9 mouse cellular contexts compared by ENCODE assay signal in genomic region chr8:57530666-57531349, GRCm38 (mm10). TPM values are rescaled to one million over a fixed set of nuclear protein-coding genes. Genes with fewer than 3 reads are reported as not detected.
DNase-seq lines count a peak whose midpoint lies in the region; ATAC-seq and TF ChIP-seq lines count a peak whose summit lies in the region.
"Had no signal": no experiment of that assay in that cellular context is flagged by ENCODE, and none has a peak within 500 bp of the region (broad histone marks: within the 10 kb centered on the region; RNA-seq: fewer than 3 reads in every experiment).

No protein-coding gene starts in this region.

- 31% methylated on average over 15 of the region's 15 CpGs for WGBS in embryonic facial prominence, embryonic 11.5 days
- WGBS in heart, adult 2 months, result 9% methylated on average over 15 of the region's 15 CpGs
- WGBS in kidney, adult 2 months, result 13% methylated on average over 15 of the region's 15 CpGs
- 8% methylated on average over 15 of the region's 15 CpGs for WGBS in liver, adult 2 months

- no peak overlapping the region for H3K27ac ChIP-seq in embryonic facial prominence, embryonic 11.5 days (replicated peaks; ENCODE audit: low read depth, low read length)
- peak overlapping the region; percentile 80 for H3K27ac ChIP-seq in heart, adult 2 months
- peak overlapping the region; percentile 77 for H3K27ac ChIP-seq in kidney, adult 2 months (ENCODE audit: insufficient read depth, low read depth, low read length)
- peak overlapping the region; percentile 52 for H3K27ac ChIP-seq in liver, adult 2 months (replicated peaks; ENCODE audit: insufficient read depth, low read depth, low read length)

- no peak overlapping the region for H3ac ChIP-seq in C2C12 (ENCODE audit: control insufficient read depth, insufficient read length, low read depth)

- H3K27me3 ChIP-seq in C2C12 (ENCODE audit: control insufficient read depth, insufficient read depth, insufficient read length), result no peaks in the 10 kb centered on the region
- no peaks in the 10 kb centered on the region for H3K27me3 ChIP-seq in embryonic facial prominence, embryonic 11.5 days (ENCODE audit: control insufficient read depth, insufficient read depth, low read length)
- no peaks in the 10 kb centered on the region for H3K27me3 ChIP-seq in heart, adult 2 months (ENCODE audit: control insufficient read depth, insufficient read depth, low read length)
- no peaks in the 10 kb centered on the region for H3K27me3 ChIP-seq in kidney, adult 2 months (replicated peaks; ENCODE audit: control insufficient read depth, insufficient read depth, low read length)
- H3K27me3 ChIP-seq in liver, adult 2 months (ENCODE audit: control insufficient read depth, insufficient read depth, low read length), result no peaks in the 10 kb centered on the region

- H3K36me3 ChIP-seq in C2C12 (ENCODE audit: control insufficient read depth, insufficient read depth), result peaks cover 9% of the 10 kb centered on the region
- no peaks in the 10 kb centered on the region for H3K36me3 ChIP-seq in embryonic facial prominence, embryonic 11.5 days (replicated peaks; ENCODE audit: control insufficient read depth, insufficient read depth, low read depth, low read length)
- no peaks in the 10 kb centered on the region for H3K36me3 ChIP-seq in heart, adult 2 months (ENCODE audit: control insufficient read depth, insufficient read depth, low read length)
- H3K36me3 ChIP-seq in kidney, adult 2 months (ENCODE audit: control insufficient read depth, insufficient read depth, low read length), result no peaks in the 10 kb centered on the region
- H3K36me3 ChIP-seq in liver, adult 2 months (ENCODE audit: control insufficient read depth, insufficient read depth, low read length), result no peaks in the 10 kb centered on the region

- peak; percentile 32 for TF ChIP-seq CTCF in C2C12 (IDR thresholded peaks at IDR 0.05; ENCODE audit: control insufficient read depth, insufficient read depth, insufficient read length)
- TF ChIP-seq CTCF in heart, adult 2 months (IDR thresholded peaks at IDR 0.05), result peak; percentile 86
- peak; percentile 87 for TF ChIP-seq CTCF in kidney, adult 2 months (conservative IDR thresholded peaks at IDR 0.05; ENCODE audit: insufficient read depth, insufficient read length, low read depth, low read length)
- TF ChIP-seq CTCF in liver, adult 2 months (IDR thresholded peaks at IDR 0.05; ENCODE audit: low read depth, low read length), result peak; percentile 69

- peak; percentile 73 for TF ChIP-seq EP300 in heart, adult 2 months (IDR thresholded peaks at IDR 0.05; ENCODE audit: insufficient read depth, low read depth, low read length)

- ATAC-seq in embryonic facial prominence, embryonic 11.5 days (replicated peaks; ENCODE audit: insufficient number of reproducible peaks, low FRiP score, low TSS enrichment, low read depth), result no peak
- ATAC-seq in monocyte, adult 5-6 weeks (replicated peaks; ENCODE audit: insufficient number of reproducible peaks, low FRiP score, low TSS enrichment, poor library complexity, severe bottlenecking), result peak; percentile 86

- H3K4me1 ChIP-seq in embryonic facial prominence, embryonic 11.5 days (ENCODE audit: control insufficient read depth, insufficient read depth, low read length), result no peaks in the 10 kb centered on the region
- H3K4me1 ChIP-seq in heart, adult 2 months (ENCODE audit: control insufficient read depth, insufficient read depth, low read length), result peaks cover 3% of the 10 kb centered on the region
- H3K4me1 ChIP-seq in kidney, adult 2 months (ENCODE audit: control insufficient read depth, insufficient read depth, low read length), result no peaks in the 10 kb centered on the region; the same call in 1 of the 2 replicates
- peaks cover 2% of the 10 kb centered on the region; the same call in 1 of the 2 replicates for H3K4me1 ChIP-seq in liver, adult 2 months (ENCODE audit: control insufficient read depth, insufficient read depth, low read length)

- TF ChIP-seq POLR2A in heart, adult 2 months (IDR thresholded peaks at IDR 0.05; ENCODE audit: insufficient read depth, low read depth, low read length), result peak; percentile 58
- TF ChIP-seq POLR2A in kidney, adult 2 months (IDR thresholded peaks at IDR 0.05; ENCODE audit: low read depth, low read length), result no peak
- no peak for TF ChIP-seq POLR2A in liver, adult 2 months (IDR thresholded peaks at IDR 0.05; ENCODE audit: extremely low read depth, insufficient read depth, low read length)

- DNase-seq in adrenal gland, postnatal 36 days, result peak; percentile 85 to 88
- DNase-seq in embryonic facial prominence, embryonic 11.5 days (ENCODE audit: low spot score), result peak; percentile 83
- peak; percentile 85 to 88 for DNase-seq in heart, adult 2 months
- peak; percentile 93 for DNase-seq in kidney, adult 2 months
- DNase-seq in liver, adult 2 months (ENCODE audit: extremely low read depth, low read depth, low spot score), result peak; percentile 84
- peak; percentile 71 to 80 for DNase-seq in spleen, postnatal 36 days (ENCODE audit: low spot score in 2 of 2)

- H3K4me3 ChIP-seq in C2C12 (ENCODE audit: insufficient read depth, poor library complexity, severe bottlenecking), result no peak overlapping the region
- H3K4me3 ChIP-seq in embryonic facial prominence, embryonic 11.5 days (ENCODE audit: low read depth, low read length), result no peak overlapping the region
- peak overlapping the region; percentile 50 for H3K4me3 ChIP-seq in heart, adult 2 months
- H3K4me3 ChIP-seq in kidney, adult 2 months (ENCODE audit: insufficient read depth, low read depth, low read length), result peak overlapping the region; percentile 35
- peak overlapping the region; percentile 38 for H3K4me3 ChIP-seq in liver, adult 2 months (ENCODE audit: insufficient read depth, low read depth, low read length)
- H3K4me3 ChIP-seq: erythroblast, embryonic 14.5 days had no signal

- no peaks in the 10 kb centered on the region for H3K79me3 ChIP-seq in C2C12 (ENCODE audit: low read depth)

- H3K79me2 ChIP-seq in C2C12 (ENCODE audit: control insufficient read depth, insufficient read depth), result no peaks in the 10 kb centered on the region
- no peaks in the 10 kb centered on the region for H3K79me2 ChIP-seq in heart, adult 2 months (replicated peaks; ENCODE audit: control insufficient read depth, insufficient read depth, low read length)
- H3K79me2 ChIP-seq in liver, adult 2 months (ENCODE audit: control insufficient read depth, insufficient read depth, low read length), result no peaks in the 10 kb centered on the region

- intact Hi-C loops in heart, adult 2 months (cut with DNase I), result loop anchor here (1.0 to 2.0 kb wide), 2 partner anchors 102 to 178 kb away; no protein-coding TSS in a partner anchor

- H3K9me3 ChIP-seq in embryonic facial prominence, embryonic 11.5 days (replicated peaks; ENCODE audit: control insufficient read depth, low read length), result no peaks in the 10 kb centered on the region

- H3K4me2 ChIP-seq in embryonic facial prominence, embryonic 11.5 days (ENCODE audit: low read depth, low read length), result no peak overlapping the region

- no peak overlapping the region for H3K9ac ChIP-seq in embryonic facial prominence, embryonic 11.5 days (replicated peaks; ENCODE audit: low read length)
- H3K9ac ChIP-seq in heart, adult 2 months (ENCODE audit: low read depth, low read length), result peak overlapping the region; percentile 6
- peak overlapping the region; percentile 28; the same call in 1 of the 2 replicates for H3K9ac ChIP-seq in liver, adult 2 months (ENCODE audit: low read depth, low read length)

TF ChIP-seq in C2C12, 6 proteins besides CTCF, POLR2A, EP300 and RAD21:
- TF ChIP-seq CEBPB (IDR thresholded peaks at IDR 0.05; ENCODE audit: low read depth), result no peak
- TF ChIP-seq FOSL1 (IDR thresholded peaks at IDR 0.05; ENCODE audit: insufficient read depth, low read length, poor library complexity, severe bottlenecking), result no peak
- TF ChIP-seq MYOG (IDR thresholded peaks at IDR 0.05; ENCODE audit: control insufficient read depth, extremely low read depth, insufficient read length), result no peak
- no peak for TF ChIP-seq MAX (IDR thresholded peaks at IDR 0.05)
- TF ChIP-seq MYOD1 (IDR thresholded peaks at IDR 0.05; ENCODE audit: control insufficient read depth, insufficient read length, low read depth), result no peak
- no peak for TF ChIP-seq USF1 (IDR thresholded peaks at IDR 0.05; ENCODE audit: low read depth)

RNA-seq across cellular contexts. Expression of gene Hmgb2, which starts 19.1 kb away (rescaled TPM):
- polyA plus RNA-seq in C2C12 (2012; fragmentation: generic; extraction: Trizol), result 87.2 TPM
- 10 to 100 TPM; 15.0 to 24.7 TPM for total RNA-seq in adrenal gland, postnatal 36 days (2021)
- 509 and 581 TPM in 2 replicates for polyA plus RNA-seq in embryonic facial prominence, embryonic 11.5 days (2014; fragmentation: Nextera tagmentation; extraction: Ambion mirVana)
- total RNA-seq in heart, adult 2 months (2021), result 1 to 10 TPM; 9.1 to 9.2 TPM
- 1.1 and 1.7 TPM in 2 replicates for polyA plus RNA-seq in heart, adult 2 months (2012; rRNA removed)
- 4.2 and 6.8 TPM in 2 replicates for polyA plus RNA-seq in kidney, adult 2 months (2012; rRNA removed)
- 2.6 and 3.1 TPM in 2 replicates for total RNA-seq in liver, adult 2 months (2014; rRNA removed)
- 0.52 and 0.65 TPM in 2 replicates for polyA plus RNA-seq in liver, adult 2 months (2012; rRNA removed)
- 134 to 175 TPM (median 154 TPM) in 3 replicates for total RNA-seq in monocyte, adult 5-6 weeks (2017)

RNA-seq across cellular contexts. Expression of gene Sap30, which starts 43.1 kb away (rescaled TPM):
- 20.5 TPM for polyA plus RNA-seq in C2C12 (2012; fragmentation: generic; extraction: Trizol)
- 10 to 100 TPM; 11.2 to 12.4 TPM for total RNA-seq in adrenal gland, postnatal 36 days (2021)
- polyA plus RNA-seq in embryonic facial prominence, embryonic 11.5 days (2014; fragmentation: Nextera tagmentation; extraction: Ambion mirVana), result 85.6 and 94.5 TPM in 2 replicates
- 10 to 100 TPM; 11.6 to 13.8 TPM for total RNA-seq in heart, adult 2 months (2021)
- 5.1 and 6.9 TPM in 2 replicates for polyA plus RNA-seq in heart, adult 2 months (2012; rRNA removed)
- 26.6 and 35.1 TPM in 2 replicates for polyA plus RNA-seq in kidney, adult 2 months (2012; rRNA removed)
- 4.2 and 5.6 TPM in 2 replicates for total RNA-seq in liver, adult 2 months (2014; rRNA removed)
- 3.5 TPM in 2 replicates for polyA plus RNA-seq in liver, adult 2 months (2012; rRNA removed)
- total RNA-seq in monocyte, adult 5-6 weeks (2017), result 66.6 to 145 TPM (median 139 TPM) in 3 replicates

Comparison
In these comparisons a context has a peak if more than half of its experiments do, and no peak if none do; other contexts are left out.
1. H3K4me3 ChIP-seq: peak in heart, adult 2 months (single experiment), kidney, adult 2 months (single experiment) and liver, adult 2 months (single experiment); none in C2C12 (single experiment) and embryonic facial prominence, embryonic 11.5 days (single experiment).
2. CTCF ChIP-seq: peak in every context shown above with its lines; median percentile 87 in kidney, adult 2 months; 86 in heart, adult 2 months; 69 in liver, adult 2 months; 32 in C2C12.
3. RNA of gene Hmgb2, which starts 19.1 kb away (polyA plus RNA-seq): 509 to 581 TPM in embryonic facial prominence, embryonic 11.5 days and 87.2 TPM in C2C12 (single experiment); 4.2 to 6.8 TPM in kidney, adult 2 months, 1.1 to 1.7 TPM in heart, adult 2 months and 0.52 to 0.65 TPM in liver, adult 2 months; every median in the first group is over 10 times any median in the second.
4. Peak in every context shown above with its lines, with median percentiles within 50 percentile points of each other: DNase-seq.